Mouse (Mus musculus) spleen, adult 2 months (tissue): ENCODE measurements around the gene Pidd1. TPM values are rescaled to one million over a fixed set of nuclear protein-coding genes. Genes with fewer than 3 reads are reported as not detected.

ENCODE experiments used
- DNase-seq, 2 experiments: peaks; one replicate each; pipeline versions ENCODE4 v3.0.0 to v3.0.0-alpha.2; 2012 to 2021; ENCODE audit warnings: low spot score in 2 of 2, low read depth in 1 of 2
- H3K27ac ChIP-seq: fragments of 200-500 bp; 2 replicates; pipeline ENCODE4 v1.5.1; 2012; ENCODE audit warnings: low read length, inconsistent platforms; ENCODE audit not compliant: insufficient read depth
- H3K27me3 ChIP-seq: fragments of 200-500 bp; 2 replicates; pipeline ENCODE4 v1.6.1; 2012; ENCODE audit warnings: mild to moderate bottlenecking, moderate library complexity, low read length, inconsistent platforms; ENCODE audit not compliant: control insufficient read depth, insufficient read depth
- H3K36me3 ChIP-seq: fragments of 200-500 bp; 2 replicates; pipeline ENCODE4 v1.6.1; 2012; ENCODE audit warnings: mild to moderate bottlenecking, low read length, inconsistent platforms; ENCODE audit not compliant: control insufficient read depth, insufficient read depth
- H3K4me1 ChIP-seq: fragments of 200-500 bp; 2 replicates; pipeline ENCODE4 v1.6.1; 2011; ENCODE audit warnings: inconsistent platforms; ENCODE audit not compliant: control insufficient read depth, insufficient read depth, insufficient read length
- H3K4me3 ChIP-seq: fragments of 200-500 bp; 2 replicates; pipeline ENCODE4 v1.5.1; 2011; ENCODE audit warnings: mild to moderate bottlenecking, inconsistent platforms; ENCODE audit not compliant: insufficient read depth, insufficient read length; ENCODE audit errors: extremely low read depth
- CTCF ChIP-seq: fragments of 200-500 bp; IDR thresholded peaks from 2 replicates; pipeline ENCODE4 v1.5.1; 2011; ENCODE audit warnings: mild to moderate bottlenecking, inconsistent platforms; ENCODE audit not compliant: insufficient read depth, insufficient read length, insufficient replicate concordance; ENCODE audit errors: extremely low read depth
- POLR2A ChIP-seq: fragments of 200-500 bp; IDR thresholded peaks from 2 replicates; pipeline ENCODE4 v1.6.1; 2011; ENCODE audit warnings: low read depth, low read length, inconsistent platforms
- WGBS: fragments of 180-500 bp; shearing (Covaris S2); methylation state at CpG from one replicate; pipeline ENCODE4 v1.1.7; 2018; 5-methylcytosine and 5-hydroxymethylcytosine counted together
- polyA plus RNA-seq: library from polyadenylated mRNA; depleted of rRNA; stranded (reverse); fragments of >200 nt; gene quantifications from 2 replicates; pipeline ENCODE4 v1.2.3, GENCODE M21; 2012

The Pidd1 gene
- polyA plus RNA-seq, 1 experiment, result 20.4 TPM

DNA sequence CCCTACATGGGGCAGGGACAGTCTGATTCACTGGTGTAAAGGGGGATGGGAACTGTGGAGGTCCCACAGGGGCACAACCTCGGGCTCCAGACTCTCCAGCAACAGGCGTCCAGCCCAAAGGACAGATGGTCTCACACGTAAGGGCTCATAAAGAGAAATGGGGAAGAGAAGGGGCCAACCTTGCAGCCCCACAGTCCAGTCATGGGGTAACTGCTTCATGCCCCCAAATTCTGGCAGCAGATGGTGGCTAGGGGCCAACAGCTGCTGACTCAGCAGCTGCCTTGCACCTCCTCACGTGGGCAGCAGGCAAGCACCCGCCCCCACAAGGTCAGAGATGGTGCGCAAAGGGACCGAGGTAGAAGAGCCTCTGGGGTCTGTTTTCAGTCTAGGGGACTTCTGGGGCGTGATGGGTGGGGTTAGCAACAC is 11.6 kb downstream of the Pidd1 start:
- DNase-seq, result no peak
- no peak overlapping the region for H3K27ac ChIP-seq
- WGBS, result 77% methylated on average over 8 of the region's 8 CpGs
- no peaks in the 10 kb centered on the region for H3K27me3 ChIP-seq
- no peak overlapping the region for H3K4me3 ChIP-seq
- peaks cover 22% of the 10 kb centered on the region; the same call in 1 of the 2 replicates for H3K4me1 ChIP-seq
- peaks cover 19% of the 10 kb centered on the region for H3K36me3 ChIP-seq
- TF ChIP-seq CTCF (no peak), POLR2A (no peak)

DNA sequence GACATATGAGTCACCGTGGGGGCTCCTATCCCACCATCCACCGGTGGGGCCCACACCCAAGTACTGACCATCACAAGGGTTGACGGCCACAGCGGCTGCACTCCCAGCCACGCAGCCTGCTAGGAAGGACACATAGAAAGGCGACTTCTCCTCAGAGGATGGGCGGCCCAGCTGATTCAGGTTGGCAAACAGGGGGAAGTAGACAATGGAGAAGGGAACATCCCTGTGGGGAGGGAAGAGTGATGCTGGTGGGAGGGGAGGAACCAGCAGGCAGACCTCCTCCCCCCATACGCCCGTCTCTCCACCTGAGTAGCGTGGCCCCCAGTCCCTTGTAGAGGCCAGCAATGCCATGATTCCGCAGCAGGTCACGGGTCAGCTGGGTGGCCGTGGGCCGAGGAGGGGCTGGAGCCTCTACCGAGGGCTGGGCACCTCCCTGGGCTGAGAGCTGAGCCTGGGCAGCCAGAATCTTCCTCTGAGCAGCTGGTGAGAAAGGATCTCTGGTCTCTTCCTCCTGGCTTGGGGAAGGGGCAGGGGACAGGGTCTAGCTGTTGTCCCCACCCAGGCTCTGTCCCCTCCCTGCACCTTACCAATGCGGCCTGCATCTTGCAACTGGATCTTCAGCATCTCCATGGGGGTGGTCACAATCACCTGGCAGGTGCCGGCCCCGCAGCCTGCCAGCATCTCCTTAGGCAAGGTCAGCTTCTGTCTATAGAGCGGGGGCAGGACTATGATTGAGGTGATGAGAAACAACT is 12.2 kb downstream of the Pidd1 start:
- H3K4me1 ChIP-seq, result peaks cover 21% of the 10 kb centered on the region; the same call in 1 of the 2 replicates
- H3K27me3 ChIP-seq, result no peaks in the 10 kb centered on the region
- peaks cover 19% of the 10 kb centered on the region for H3K36me3 ChIP-seq
- WGBS, result 96% methylated on average over 19 of the region's 19 CpGs
- DNase-seq, result no peak
- no peak overlapping the region for H3K4me3 ChIP-seq
- H3K27ac ChIP-seq, result no peak overlapping the region
- TF ChIP-seq POLR2A (no peak), CTCF (no peak)

DNA sequence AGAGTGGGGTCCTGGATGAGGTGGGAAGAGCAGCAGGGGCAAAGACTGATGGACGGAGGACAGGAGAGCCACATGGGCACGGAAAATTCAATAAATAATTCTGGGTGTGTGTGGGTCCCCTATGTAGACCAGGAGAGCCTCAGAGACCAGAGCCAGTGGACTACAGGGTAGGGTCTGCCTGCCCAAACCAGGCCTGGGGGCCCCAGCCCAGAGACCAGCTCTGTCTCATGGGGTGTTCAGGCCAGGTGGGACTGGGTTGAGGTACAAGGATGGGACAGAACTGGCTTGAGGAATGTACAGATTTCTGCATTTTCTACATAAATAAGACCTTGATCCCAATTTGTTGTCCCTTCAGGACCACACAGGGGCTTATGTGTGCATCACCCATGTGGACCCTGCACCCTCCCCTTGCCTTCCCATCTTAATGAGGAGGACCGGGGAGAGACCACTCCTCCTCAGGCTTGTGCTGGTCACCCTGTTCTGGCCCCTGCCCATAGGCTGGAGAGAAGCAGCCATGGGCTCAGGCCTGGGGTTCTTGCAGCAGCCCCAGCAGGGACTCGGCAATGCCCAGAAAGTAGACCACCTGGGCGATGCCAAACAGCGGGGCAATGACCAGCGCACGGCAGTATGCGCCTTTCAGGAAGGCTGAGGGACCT is 13.1 kb downstream of the Pidd1 start:
- peaks cover 19% of the 10 kb centered on the region for H3K36me3 ChIP-seq
- H3K27me3 ChIP-seq, result no peaks in the 10 kb centered on the region
- TF ChIP-seq POLR2A (no peak), CTCF (no peak)
- no peak overlapping the region for H3K4me3 ChIP-seq
- H3K4me1 ChIP-seq, result peaks cover 14% of the 10 kb centered on the region; the same call in 1 of the 2 replicates
- H3K27ac ChIP-seq, result no peak overlapping the region
- no peak for DNase-seq
- WGBS, result 96% methylated on average over 9 of the region's 9 CpGs

DNA sequence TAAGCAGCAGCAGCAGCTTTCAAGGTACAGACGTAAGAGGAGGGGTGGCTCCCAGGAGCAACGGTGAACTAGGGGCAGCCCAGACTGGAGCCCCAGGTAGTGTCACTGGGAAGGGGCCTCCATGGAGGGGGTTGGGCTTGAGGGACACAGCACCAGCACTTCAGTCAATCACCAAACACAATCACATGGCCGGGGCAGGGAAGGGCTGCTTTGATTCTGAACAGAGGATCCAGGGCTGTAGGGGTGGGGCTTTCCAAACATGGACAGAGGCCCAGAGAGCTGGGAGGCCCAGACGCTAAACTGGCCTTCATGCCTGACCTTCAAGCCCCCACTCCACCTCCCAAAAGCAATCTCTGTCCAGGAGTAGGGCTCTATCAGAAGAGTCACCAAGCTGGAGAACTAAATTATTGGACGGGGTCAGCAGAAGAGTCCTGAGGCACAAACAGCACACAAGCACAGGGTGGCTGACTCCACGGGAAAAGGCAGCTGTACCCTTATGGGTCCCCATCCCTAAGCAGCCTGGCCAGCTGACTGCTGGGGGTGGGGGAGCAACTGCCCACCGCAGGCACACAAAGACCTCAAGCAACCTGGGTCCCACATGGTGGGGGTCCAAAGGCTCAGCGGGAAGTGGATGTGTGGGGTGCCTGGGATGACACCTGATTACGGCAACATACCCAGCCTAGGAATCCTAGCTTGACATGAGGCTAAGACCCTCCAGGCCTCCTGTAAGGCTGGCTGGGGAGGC is 13.8 kb downstream of the Pidd1 start:
- Histone ChIP-seq H3K4me3 (no peak overlapping the region), H3K36me3 (peaks cover 19% of the 10 kb centered on the region), H3K27me3 (no peaks in the 10 kb centered on the region), H3K4me1 (peaks cover 11% of the 10 kb centered on the region; the same call in 1 of the 2 replicates), H3K27ac (no peak overlapping the region)
- 89% methylated on average over 9 of the region's 9 CpGs for WGBS
- no peak for TF ChIP-seq POLR2A
- no peak for TF ChIP-seq CTCF
- DNase-seq, result no peak

DNA sequence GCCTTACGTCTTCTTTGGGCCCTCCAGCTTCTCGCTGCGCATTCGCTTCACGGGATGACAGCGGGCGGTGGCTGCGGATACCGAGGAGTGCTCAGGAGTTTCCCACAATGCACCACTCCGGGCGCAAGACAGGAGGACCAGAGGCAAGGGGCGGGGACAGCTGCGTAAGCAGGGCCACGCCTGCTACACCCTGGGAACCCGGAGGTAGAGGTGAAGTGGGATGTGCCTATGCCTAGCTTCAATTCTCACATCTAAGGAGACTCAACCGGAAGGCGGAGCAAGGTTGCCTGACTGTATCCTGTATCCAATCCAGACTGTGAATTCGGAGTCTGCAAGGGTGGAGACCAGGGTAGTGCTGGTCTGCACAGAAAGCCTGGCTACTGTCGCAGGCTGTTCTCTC is 14.5 kb downstream of the Pidd1 start, which contains the start of gene Cend1:
Gene Cend1 (minus strand): TSS at position 182 of the 400 bp plus-strand sequence.
- H3K27ac ChIP-seq, result no peak within 1 kb of the TSS
- H3K27me3 ChIP-seq, result no peaks in the 10 kb centered on the region
- DNase-seq, result peak in 1 of 2 experiments; percentile 3
- peaks cover 19% of the 10 kb centered on the region for H3K36me3 ChIP-seq
- 60% methylated on average over 19 of the region's 19 CpGs for WGBS
- TF ChIP-seq CTCF, result no peak
- H3K4me3 ChIP-seq, result no peak within 1 kb of the TSS
- peaks cover 4% of the 10 kb centered on the region; the same call in 1 of the 2 replicates for H3K4me1 ChIP-seq

DNA sequence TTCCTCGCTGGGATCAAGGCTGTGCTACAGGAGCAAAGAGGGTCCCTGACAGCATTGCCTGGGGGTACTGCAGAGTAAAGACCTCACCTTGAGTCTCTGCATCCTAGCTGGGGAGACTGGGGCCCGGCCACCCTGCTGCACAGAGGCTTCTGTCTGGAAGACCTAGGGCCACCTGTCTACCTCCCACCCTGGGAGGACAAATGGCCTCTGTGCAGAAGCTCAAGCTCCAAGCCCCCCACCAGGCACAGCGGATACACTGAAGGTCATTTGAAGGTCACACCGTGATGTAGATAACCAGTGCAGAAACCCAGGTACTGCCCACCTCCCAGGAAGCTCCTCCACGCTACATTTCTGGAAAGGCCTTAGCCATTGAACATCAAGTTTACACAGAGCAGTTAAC is 15.1 kb downstream of the Pidd1 start:
- Histone ChIP-seq H3K4me3 (no peak overlapping the region), H3K4me1 (no peaks in the 10 kb centered on the region)
- 83% methylated on average over 5 of the region's 5 CpGs for WGBS

More for the DNA sequence above, 15.1 kb downstream of the Pidd1 start:
- H3K27ac ChIP-seq, result no peak overlapping the region
- no peaks in the 10 kb centered on the region for H3K27me3 ChIP-seq
- TF ChIP-seq CTCF (no peak), POLR2A (no peak)
- H3K36me3 ChIP-seq, result peaks cover 17% of the 10 kb centered on the region
- DNase-seq, result no peak
